Mouse (Mus musculus): ENCODE measurements around the gene Pom121. TPM values are rescaled to one million over a fixed set of nuclear protein-coding genes. Genes with fewer than 3 reads are reported as not detected.

Pom121 gene
- 9.5 and 10.9 TPM in 2 replicates for polyA plus RNA-seq (2015; fragmentation: Nextera tagmentation; extraction: Ambion mirVana)

GRCm38 (mm10) chr5:135394004-135394823 lies at the start of gene Pom121:
TSS of gene Pom121 (minus strand) at chr5:135394546.
- Histone ChIP-seq H3K27ac (peak within 1 kb of the TSS; percentile 90), H3K4me1 (peaks cover 12% of the 10 kb centered on the region), H3K9ac (peak within 1 kb of the TSS; percentile 96), H3K4me2 (peak within 1 kb of the TSS; percentile 66), H3K4me3 (peak within 1 kb of the TSS; percentile 99), H3K9me3 (no peaks in the 10 kb centered on the region), H3K36me3 (peaks cover 27% of the 10 kb centered on the region), H3K27me3 (no peaks in the 10 kb centered on the region)
- under 1% methylated on average over 88 of the region's 110 CpGs for WGBS
- peak; percentile 82 for ATAC-seq (ENCODE audit: insufficient number of reproducible peaks, low FRiP score, low TSS enrichment, low read depth)

- WGBS, result 40% methylated on average over 7 of the region's 7 CpGs
- Histone ChIP-seq H3K27ac (no peak overlapping the region), H3K9me3 (no peaks in the 10 kb centered on the region), H3K27me3 (no peaks in the 10 kb centered on the region), H3K4me3 (no peak overlapping the region), H3K4me2 (no peak overlapping the region), H3K36me3 (peaks cover 70% of the 10 kb centered on the region), H3K9ac (no peak overlapping the region), H3K4me1 (peaks cover 4% of the 10 kb centered on the region; the same call in 1 of the 2 replicates)
- ATAC-seq (ENCODE audit: insufficient number of reproducible peaks, low FRiP score, low TSS enrichment, low read depth), result no peak
These were observed 48.1 kb upstream of the Pom121 start for GRCm38 (mm10) chr5:135442430-135442829.

- Histone ChIP-seq H3K4me3 (no peak overlapping the region), H3K4me2 (no peak overlapping the region), H3K27me3 (no peaks in the 10 kb centered on the region), H3K36me3 (peaks cover 82% of the 10 kb centered on the region), H3K9ac (no peak overlapping the region), H3K9me3 (no peaks in the 10 kb centered on the region; the same call in 1 of the 2 replicates), H3K27ac (no peak overlapping the region), H3K4me1 (no peaks in the 10 kb centered on the region)
- no peak for ATAC-seq (ENCODE audit: insufficient number of reproducible peaks, low FRiP score, low TSS enrichment, low read depth)
- WGBS, result 96% methylated on average over 10 of the region's 10 CpGs
These were observed 40.7 kb upstream of the Pom121 start for GRCm38 (mm10) chr5:135435039-135435438.

DNA sequence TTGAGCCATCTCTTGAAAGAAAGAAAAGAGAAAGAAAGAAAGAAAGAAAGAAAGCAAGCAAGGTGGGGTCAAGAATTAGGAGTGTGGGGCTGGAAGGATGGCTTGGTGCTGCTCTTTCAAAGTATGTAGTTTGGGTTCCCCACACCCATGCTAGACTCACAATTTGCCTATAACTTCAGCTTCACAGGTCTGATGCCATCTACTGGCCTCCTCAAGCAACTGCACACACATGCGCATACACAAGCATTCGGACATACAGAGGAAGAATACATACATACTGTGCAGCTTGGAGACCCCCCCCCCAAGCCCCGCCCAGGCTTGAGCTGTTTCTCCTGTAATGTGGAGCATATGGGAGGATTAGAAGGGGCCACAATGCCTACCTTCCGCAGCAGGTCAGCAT lies 39.5 kb upstream of the Pom121 start:
- Histone ChIP-seq H3K4me1 (no peaks in the 10 kb centered on the region), H3K4me2 (no peak overlapping the region), H3K36me3 (peaks cover 88% of the 10 kb centered on the region), H3K4me3 (no peak overlapping the region), H3K27me3 (no peaks in the 10 kb centered on the region), H3K27ac (no peak overlapping the region), H3K9me3 (no peaks in the 10 kb centered on the region; the same call in 1 of the 2 replicates), H3K9ac (no peak overlapping the region)
- WGBS, result 95% methylated on average over 4 of the region's 4 CpGs
- ATAC-seq (ENCODE audit: insufficient number of reproducible peaks, low FRiP score, low TSS enrichment, low read depth), result no peak

DNA sequence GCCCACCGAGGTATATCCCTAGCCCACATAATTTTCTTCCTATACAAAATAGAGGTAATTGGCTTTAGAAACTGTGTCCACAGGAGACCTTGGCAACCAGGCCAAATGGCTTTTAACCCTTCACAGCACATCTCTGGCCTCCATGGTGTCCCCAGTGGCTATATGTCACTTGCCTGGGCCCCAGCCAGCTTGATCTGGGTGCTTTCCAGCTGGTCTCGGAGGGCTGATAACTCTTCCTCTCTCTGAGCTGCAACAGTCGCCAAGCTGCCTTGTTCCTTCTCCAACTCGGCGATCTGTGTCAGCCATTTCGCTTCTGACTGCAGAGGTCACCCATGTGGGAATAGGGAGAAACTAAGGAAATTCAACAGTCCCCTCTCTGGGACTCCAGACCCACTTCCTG lies 36.8 kb upstream of the Pom121 start:
- H3K27ac ChIP-seq, result no peak overlapping the region
- no peaks in the 10 kb centered on the region for H3K27me3 ChIP-seq
- no peak for ATAC-seq (ENCODE audit: insufficient number of reproducible peaks, low FRiP score, low TSS enrichment, low read depth)
- no peak overlapping the region for H3K4me3 ChIP-seq
- no peak overlapping the region for H3K4me2 ChIP-seq
- no peaks in the 10 kb centered on the region for H3K4me1 ChIP-seq
- H3K9me3 ChIP-seq, result no peaks in the 10 kb centered on the region; the same call in 1 of the 2 replicates
- WGBS, result 91% methylated on average over 6 of the region's 6 CpGs
- H3K36me3 ChIP-seq, result peaks cover 92% of the 10 kb centered on the region
- H3K9ac ChIP-seq, result no peak overlapping the region

DNA sequence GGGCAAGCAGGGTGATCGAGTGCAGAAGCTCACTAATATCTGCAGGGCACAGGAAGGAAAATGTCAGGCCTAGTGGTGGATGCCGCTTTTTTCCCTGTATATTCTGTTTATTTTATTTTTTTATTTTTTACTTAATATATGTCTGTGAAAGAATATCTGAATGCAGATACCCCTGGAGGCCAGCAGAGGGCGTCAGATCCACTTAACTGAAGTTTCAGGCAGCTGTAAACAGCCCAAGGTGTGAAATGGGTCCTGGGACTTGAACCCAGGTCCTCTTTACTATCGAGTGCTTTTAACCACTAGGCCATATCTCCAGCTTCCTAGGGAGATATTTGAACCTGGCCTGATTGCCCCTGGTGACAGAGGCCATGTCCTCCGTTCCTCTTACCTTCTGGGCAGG lies 34.4 kb upstream of the Pom121 start:
- H3K4me1 ChIP-seq, result no peaks in the 10 kb centered on the region
- peaks cover 92% of the 10 kb centered on the region for H3K36me3 ChIP-seq
- H3K9ac ChIP-seq, result no peak overlapping the region
- H3K4me3 ChIP-seq, result no peak overlapping the region
- H3K4me2 ChIP-seq, result no peak overlapping the region
- ATAC-seq (ENCODE audit: insufficient number of reproducible peaks, low FRiP score, low TSS enrichment, low read depth), result no peak
- no peaks in the 10 kb centered on the region for H3K27me3 ChIP-seq
- no peaks in the 10 kb centered on the region for H3K9me3 ChIP-seq
- H3K27ac ChIP-seq, result no peak overlapping the region
- WGBS, result 73% methylated on average over 5 of the region's 5 CpGs

DNA sequence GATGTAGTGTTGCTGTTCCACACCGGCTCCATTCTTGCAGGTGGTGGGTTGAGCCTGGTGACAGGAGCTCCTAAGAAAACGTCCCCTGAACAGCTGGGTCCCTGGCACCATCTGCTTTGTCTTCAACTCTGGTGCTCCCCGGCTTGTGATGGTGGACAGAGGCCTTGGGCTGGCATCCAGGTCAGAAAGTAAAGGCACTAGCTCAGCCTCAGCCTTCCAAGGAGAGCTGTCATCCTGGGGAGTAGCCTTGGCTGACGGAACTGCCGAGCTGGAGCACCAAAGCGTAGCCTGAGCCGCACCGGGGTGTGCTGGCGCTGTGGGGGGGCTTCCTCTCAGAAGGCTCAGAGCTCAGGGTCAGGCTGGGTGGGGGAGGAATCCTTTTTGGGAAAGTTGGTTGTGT lies 15.9 kb upstream of the Pom121 start:
- Histone ChIP-seq H3K4me3 (no peak overlapping the region), H3K4me2 (no peak overlapping the region), H3K27ac (no peak overlapping the region), H3K36me3 (peaks cover 56% of the 10 kb centered on the region), H3K9ac (no peak overlapping the region), H3K27me3 (no peaks in the 10 kb centered on the region), H3K4me1 (no peaks in the 10 kb centered on the region), H3K9me3 (no peaks in the 10 kb centered on the region)
- WGBS, result 86% methylated on average over 9 of the region's 9 CpGs
- ATAC-seq (ENCODE audit: insufficient number of reproducible peaks, low FRiP score, low TSS enrichment, low read depth), result no peak

DNA sequence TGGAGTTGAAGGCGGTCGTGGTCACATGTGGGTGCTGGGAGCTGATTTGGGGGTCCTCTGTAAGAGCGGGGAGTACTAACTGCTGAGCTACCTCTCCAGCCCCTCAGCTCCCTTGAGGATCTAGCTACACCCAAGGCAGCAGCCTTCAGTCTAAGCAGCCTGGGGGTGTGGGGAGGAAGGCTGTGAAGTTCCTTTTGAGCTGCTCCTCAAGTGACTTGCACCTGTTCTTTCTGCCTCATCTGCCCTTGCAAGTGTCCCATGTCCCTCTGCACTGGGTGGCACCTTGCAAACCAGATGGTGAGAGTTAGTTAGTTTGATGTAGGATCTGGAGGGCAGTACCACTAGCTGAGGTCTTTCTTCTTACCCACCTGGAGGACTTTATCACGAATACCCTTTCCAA lies 13.8 kb upstream of the Pom121 start:
- Histone ChIP-seq H3K9ac (no peak overlapping the region), H3K36me3 (peaks cover 37% of the 10 kb centered on the region), H3K4me1 (0 out of 2 replicates have a peak, but pooled peaks cover 3% of the 10 kb centered on the region), H3K27ac (no peak overlapping the region), H3K9me3 (no peaks in the 10 kb centered on the region), H3K4me3 (no peak overlapping the region), H3K4me2 (no peak overlapping the region), H3K27me3 (no peaks in the 10 kb centered on the region)
- 80% methylated on average over 4 of the region's 4 CpGs for WGBS
- no peak for ATAC-seq (ENCODE audit: insufficient number of reproducible peaks, low FRiP score, low TSS enrichment, low read depth)

- no peak overlapping the region for H3K4me2 ChIP-seq
- no peak overlapping the region for H3K9ac ChIP-seq
- no peak overlapping the region for H3K27ac ChIP-seq
- WGBS, result 87% methylated on average over 9 of the region's 9 CpGs
- H3K36me3 ChIP-seq, result peaks cover 17% of the 10 kb centered on the region
- no peak overlapping the region for H3K4me3 ChIP-seq
- ATAC-seq (ENCODE audit: insufficient number of reproducible peaks, low FRiP score, low TSS enrichment, low read depth), result no peak
- H3K9me3 ChIP-seq, result no peaks in the 10 kb centered on the region
- 0 out of 2 replicates have a peak, but pooled peaks cover 3% of the 10 kb centered on the region for H3K4me1 ChIP-seq
- H3K27me3 ChIP-seq, result no peaks in the 10 kb centered on the region
These were observed 11.1 kb upstream of the Pom121 start for GRCm38 (mm10) chr5:135405437-135405836.

- Histone ChIP-seq H3K9me3 (no peaks in the 10 kb centered on the region), H3K4me1 (0 out of 2 replicates have a peak, but pooled peaks cover 3% of the 10 kb centered on the region), H3K36me3 (peaks cover 9% of the 10 kb centered on the region), H3K27me3 (no peaks in the 10 kb centered on the region), H3K9ac (no peak overlapping the region), H3K4me3 (no peak overlapping the region), H3K27ac (no peak overlapping the region), H3K4me2 (no peak overlapping the region)
- peak; percentile 56; the same call in 1 of the 2 replicates for ATAC-seq (ENCODE audit: insufficient number of reproducible peaks, low FRiP score, low TSS enrichment, low read depth)
- WGBS, result 31% methylated on average over 20 of the region's 20 CpGs
These were observed 10.3 kb upstream of the Pom121 start for GRCm38 (mm10) chr5:135404623-135405022.

DNA sequence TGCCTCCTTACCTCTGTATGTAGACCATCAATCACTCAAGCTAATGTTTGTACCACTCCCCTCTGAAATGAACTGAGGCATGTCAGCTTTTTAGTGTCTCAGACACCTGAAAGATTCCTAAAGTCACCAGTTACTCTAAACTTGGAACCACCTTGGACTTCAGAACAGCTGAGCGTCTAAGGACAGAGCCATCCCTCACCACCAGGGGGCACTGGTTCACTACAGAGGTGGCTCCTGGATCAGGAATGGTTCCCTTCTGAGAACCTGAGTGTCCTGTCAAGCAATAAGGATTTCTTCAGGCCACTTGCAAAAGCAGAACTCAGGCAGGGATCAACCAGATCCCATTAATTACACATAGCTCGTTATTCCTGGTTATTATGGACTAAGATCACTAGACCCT lies 5.9 kb upstream of the Pom121 start:
- ATAC-seq (ENCODE audit: insufficient number of reproducible peaks, low FRiP score, low TSS enrichment, low read depth), result no peak
- Histone ChIP-seq H3K36me3 (no peaks in the 10 kb centered on the region), H3K4me3 (no peak overlapping the region), H3K27ac (no peak overlapping the region), H3K4me1 (0 out of 2 replicates have a peak, but pooled peaks cover 3% of the 10 kb centered on the region), H3K9me3 (no peaks in the 10 kb centered on the region), H3K9ac (no peak overlapping the region), H3K4me2 (no peak overlapping the region), H3K27me3 (no peaks in the 10 kb centered on the region)
- 5% methylated on average over 2 of the region's 2 CpGs for whole genome bisulfite sequencing

GRCm38 (mm10) chr5:135399382-135399781 lies 5.0 kb upstream of the Pom121 start:
- H3K27ac ChIP-seq, result no peak overlapping the region
- H3K4me3 ChIP-seq, result no peak overlapping the region
- H3K36me3 ChIP-seq, result no peaks in the 10 kb centered on the region
- ATAC-seq (ENCODE audit: insufficient number of reproducible peaks, low FRiP score, low TSS enrichment, low read depth), result no peak
- H3K4me1 ChIP-seq, result peaks cover 3% of the 10 kb centered on the region
- no peak overlapping the region for H3K4me2 ChIP-seq
- H3K27me3 ChIP-seq, result no peaks in the 10 kb centered on the region
- H3K9me3 ChIP-seq, result no peaks in the 10 kb centered on the region
- WGBS, result 66% methylated on average over 6 of the region's 6 CpGs
- H3K9ac ChIP-seq, result no peak overlapping the region

All from limb, embryonic 15.5 days (tissue).